Mouse (Mus musculus) CD4-positive, CD25-positive, alpha-beta regulatory T cell (primary cell): ENCODE measurements around the gene Mcm8. TPM values are rescaled to one million over a fixed set of nuclear protein-coding genes. Genes with fewer than 3 reads are reported as not detected.

Experiments used
- polyA plus RNA-seq: library from polyadenylated mRNA; unstranded; fragments of 100-300 nt; shearing (Covaris generic); gene quantifications from one replicate; pipeline ENCODE4 v1.2.1, GENCODE M21; 2017

The Mcm8 gene
- 2.2 TPM for polyA plus RNA-seq

GRCm38 (mm10) chr2:132815608-132816314, at the start of gene Mcm8, which contains the start of gene Trmt6:
Gene Mcm8 (plus strand): TSS chr2:132816141.
Gene Trmt6 (minus strand): TSS chr2:132816055.

GRCm38 (mm10) chr2:132780978-132781377, 35.0 kb upstream of the Mcm8 start, which contains the start of gene Chgb:
Gene Chgb (plus strand): TSS chr2:132781278.

GRCm38 (mm10) chr2:132846407-132847358, 30.7 kb downstream of the Mcm8 start, which contains the start of gene Crls1:
Gene Crls1 (plus strand): TSS chr2:132846666.

GRCm38 (mm10) chr2:132880844-132881645, 65.1 kb downstream of the Mcm8 start, which contains the start of gene Lrrn4:
Gene Lrrn4 (minus strand): TSS chr2:132880891.

Other genes with a start within 250 kb of the Mcm8 start
- 96.3 TPM for gene Gpcpd1, start 228.4 kb upstream of the Mcm8 start, polyA plus RNA-seq
- gene Shld1, start 129.2 kb upstream of the Mcm8 start, polyA plus RNA-seq = 32.7 TPM
- gene Chgb, start 34.9 kb upstream of the Mcm8 start, polyA plus RNA-seq = not detected
- gene Trmt6, start 86 bp upstream of the Mcm8 start, polyA plus RNA-seq = 46.2 TPM
- 25.8 TPM for gene Crls1, start 30.5 kb downstream of the Mcm8 start, polyA plus RNA-seq
- gene Lrrn4, start 64.8 kb downstream of the Mcm8 start, polyA plus RNA-seq = 0.66 TPM
- gene Fermt1, start 129.8 kb downstream of the Mcm8 start, polyA plus RNA-seq = 0.14 TPM